Mouse (Mus musculus) liver, embryonic 16.5 days (tissue): ENCODE results near the gene Zfp986. TPM values are rescaled to one million over a fixed set of nuclear protein-coding genes. Genes with fewer than 3 reads are reported as not detected.
"Not testable (repeated sequence)": the region's sequence is repeated elsewhere in the genome, so short reads cannot be mapped to it uniquely, and the experiment has no call there.

Experiments used
- ATAC-seq: fragments of 200-750 bp; cut with Nextera tagmentation; 2 replicates; pipeline ENCODE4 v1.8.0; 2017; ENCODE audit warnings: low read depth, mild to moderate bottlenecking, moderate number of reproducible peaks, moderate library complexity
- H3K27ac ChIP-seq: fragments of 300-500 bp; sonication (generic); 2 replicates; pipeline ENCODE4 v1.5.1; 2014; ENCODE audit warnings: mild to moderate bottlenecking, low read length
- H3K27me3 ChIP-seq: fragments of 300-500 bp; sonication (generic); 2 replicates; pipeline ENCODE4 v1.6.1; 2014; ENCODE audit warnings: low read depth, low read length, mixed read lengths; ENCODE audit not compliant: control insufficient read depth, insufficient read depth
- H3K36me3 ChIP-seq: fragments of 300-500 bp; sonication (generic); 2 replicates; pipeline ENCODE4 v1.6.1; 2014; ENCODE audit warnings: mild to moderate bottlenecking; ENCODE audit not compliant: control insufficient read depth, insufficient read depth
- H3K4me1 ChIP-seq: fragments of 300-500 bp; sonication (generic); 2 replicates; pipeline ENCODE4 v1.6.1; 2014; ENCODE audit warnings: low read depth, low read length, mixed read lengths; ENCODE audit not compliant: control insufficient read depth
- H3K4me2 ChIP-seq: fragments of 300-500 bp; sonication (generic); 2 replicates; pipeline ENCODE4 v1.6.1; 2014; ENCODE audit warnings: low read depth, low read length, mixed read lengths
- H3K4me3 ChIP-seq: fragments of 300-500 bp; sonication (generic); 2 replicates; pipeline ENCODE4 v1.5.1; 2014; ENCODE audit warnings: low read depth, mild to moderate bottlenecking, low read length
- H3K9ac ChIP-seq: fragments of 300-500 bp; sonication (generic); 2 replicates; pipeline ENCODE4 v1.6.1; 2014; ENCODE audit warnings: low read depth, low read length
- H3K9me3 ChIP-seq: fragments of 300-500 bp; sonication (generic); replicated peaks from 2 replicates; pipeline ENCODE4 v1.6.1; 2016; ENCODE audit warnings: low read length; ENCODE audit not compliant: control insufficient read depth
- WGBS: fragments of 180-500 bp; shearing (Covaris S2); extraction: QIAGEN DNeasy Blood & Tissue Kit; methylation state at CpG from one replicate; pipeline ENCODE4 v1.1.7; 2014; ENCODE audit not compliant: insufficient replicate concordance; 5-methylcytosine and 5-hydroxymethylcytosine counted together
- polyA plus RNA-seq: library from polyadenylated mRNA; unstranded; fragments of >200 nt; fragmentation: Nextera tagmentation; extraction: Ambion mirVana; gene quantifications from 2 replicates; pipeline ENCODE4 v1.2.1, GENCODE M21; 2015

The Zfp986 gene
- not detected in 2 replicates for polyA plus RNA-seq

DNA sequence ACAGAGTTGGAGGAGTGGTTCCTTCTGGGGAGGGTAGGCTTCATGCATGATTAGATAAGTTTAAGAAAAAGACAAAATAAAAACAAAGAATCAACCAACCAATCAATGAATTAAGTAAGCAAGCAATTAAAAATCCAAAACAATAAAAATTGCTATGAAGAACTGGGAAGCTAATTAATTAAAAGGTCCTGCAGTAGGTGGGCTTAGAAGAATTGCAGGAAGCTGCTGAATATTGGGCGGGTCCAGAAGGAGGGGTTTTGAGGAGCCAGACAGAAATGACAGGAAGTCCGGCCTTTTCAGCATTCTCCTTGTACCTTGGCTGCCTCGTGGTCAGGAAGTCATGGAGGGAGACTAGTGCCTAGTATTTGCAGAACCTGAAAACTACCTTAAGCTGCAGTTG, at the start of gene Zfp986:
TSS of gene Zfp986 (plus strand) at position 301 of the 400 bp plus-strand sequence.
- ATAC-seq, result not testable (repeated sequence)

DNA sequence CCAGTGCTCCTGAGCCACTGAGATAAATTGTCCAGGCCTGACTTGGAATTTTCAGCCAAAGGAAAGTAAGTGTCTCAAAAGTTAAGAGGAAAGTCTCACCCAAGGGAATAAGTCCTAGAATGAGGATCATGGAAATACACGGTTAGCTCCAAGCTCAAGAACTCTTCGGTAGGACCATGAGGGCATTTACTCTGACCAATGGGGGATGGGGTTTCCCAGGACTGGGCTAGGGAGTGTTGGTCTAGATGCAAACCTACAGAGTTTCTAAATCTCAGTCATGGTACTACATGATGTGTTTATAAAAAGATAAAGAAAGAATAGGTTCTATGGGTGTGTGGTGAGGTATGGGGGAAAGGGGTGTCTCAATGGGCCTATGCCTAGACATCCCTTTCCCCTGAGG, 48.6 kb upstream of the Zfp986 start:
- H3K9ac ChIP-seq, H3K27me3 ChIP-seq, H3K36me3 ChIP-seq, ATAC-seq, H3K27ac ChIP-seq, H3K9me3 ChIP-seq, H3K4me3 ChIP-seq, H3K4me2 ChIP-seq, H3K4me1 ChIP-seq: not testable (repeated sequence)
- no CpG with 5 or more reads among the region's 2 CpGs for WGBS

More for the DNA sequence above, at the start of gene Zfp986:
- not testable (repeated sequence) for H3K4me2 ChIP-seq, H3K27me3 ChIP-seq, H3K9me3 ChIP-seq, H3K27ac ChIP-seq, H3K36me3 ChIP-seq, H3K4me1 ChIP-seq, H3K4me3 ChIP-seq, H3K9ac ChIP-seq
- 49% methylated on average over 3 of the region's 3 CpGs for WGBS

GRCm38 (mm10) chr4:145825606-145826005, 43.0 kb upstream of the Zfp986 start:
- not testable (repeated sequence) for H3K9me3 ChIP-seq, H3K4me1 ChIP-seq, H3K4me3 ChIP-seq, H3K27me3 ChIP-seq, H3K9ac ChIP-seq, H3K4me2 ChIP-seq, ATAC-seq, H3K27ac ChIP-seq, H3K36me3 ChIP-seq
- WGBS, result 61% methylated on average over 3 of the region's 8 CpGs

GRCm38 (mm10) chr4:145831328-145832062, 37.1 kb upstream of the Zfp986 start:
- peak; percentile 53 for ATAC-seq
- not testable (repeated sequence) for H3K9ac ChIP-seq, H3K4me2 ChIP-seq, H3K4me1 ChIP-seq, H3K9me3 ChIP-seq, H3K27me3 ChIP-seq, H3K4me3 ChIP-seq, H3K36me3 ChIP-seq, H3K27ac ChIP-seq
- 75% methylated on average over 1 of the region's 14 CpGs for WGBS

DNA sequence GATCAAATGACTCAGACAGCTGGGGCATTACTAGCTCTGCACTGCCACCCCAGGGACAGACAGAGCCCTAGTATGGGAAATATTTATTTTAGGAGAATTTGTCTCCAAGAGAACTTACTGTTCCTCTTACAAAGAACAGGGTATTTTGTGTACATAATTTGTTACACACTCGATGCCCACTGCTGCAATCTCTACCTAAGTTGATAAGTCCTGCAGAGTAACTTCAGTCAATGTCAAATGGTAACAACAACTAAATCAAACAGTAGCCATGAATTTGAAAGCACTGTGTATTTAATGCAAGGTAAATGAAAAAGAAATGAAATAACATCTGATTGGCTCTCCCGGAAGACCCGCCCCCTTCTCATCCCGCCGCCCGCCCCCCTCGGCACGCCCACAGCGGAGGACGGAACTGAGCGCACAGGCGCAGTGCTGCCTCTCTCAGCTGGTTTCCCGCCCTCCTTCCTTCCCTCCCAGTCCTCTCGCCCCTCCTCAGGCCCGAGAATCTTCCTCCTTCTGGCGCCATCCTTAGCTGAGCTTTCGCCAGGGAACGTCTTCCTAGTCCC, 32.2 kb upstream of the Zfp986 start:
- peak; percentile 11; the same call in 1 of the 2 replicates for ATAC-seq
- not testable (repeated sequence) for H3K9me3 ChIP-seq, H3K27me3 ChIP-seq, H3K4me3 ChIP-seq, H3K9ac ChIP-seq, H3K27ac ChIP-seq, H3K4me1 ChIP-seq, H3K36me3 ChIP-seq, H3K4me2 ChIP-seq
- WGBS, result 76% methylated on average over 7 of the region's 18 CpGs

- not testable (repeated sequence) for H3K4me3 ChIP-seq, H3K9ac ChIP-seq
- WGBS, result 54% methylated on average over 49 of the region's 75 CpGs
Measured at GRCm38 (mm10) chr4:145836863-145837440, 31.6 kb upstream of the Zfp986 start.

DNA sequence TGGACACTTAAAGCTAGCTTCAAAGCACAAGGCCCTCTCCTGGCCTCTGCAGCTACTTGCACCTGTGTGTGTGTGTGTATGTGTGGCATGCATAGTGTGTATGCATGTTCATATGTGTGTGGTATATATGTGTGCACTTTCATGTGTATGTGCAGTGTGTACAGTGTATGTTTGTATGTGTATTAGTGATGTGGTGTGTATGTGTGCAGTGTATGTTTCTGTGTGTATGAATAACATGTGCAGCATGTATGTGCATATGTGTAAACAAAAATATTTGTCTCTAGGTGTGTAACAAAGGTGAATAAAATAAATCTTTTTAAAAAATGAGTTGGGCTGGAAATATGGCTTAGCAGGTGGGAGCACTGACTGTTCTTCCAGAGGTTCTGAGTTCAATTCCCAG, 21.8 kb upstream of the Zfp986 start:
- not testable (repeated sequence) for H3K27me3 ChIP-seq, H3K27ac ChIP-seq, H3K9me3 ChIP-seq, H3K9ac ChIP-seq, H3K4me2 ChIP-seq, H3K4me3 ChIP-seq, H3K4me1 ChIP-seq, H3K36me3 ChIP-seq
- peak; percentile 38; the same call in 1 of the 2 replicates for ATAC-seq

More at GRCm38 (mm10) chr4:145836863-145837440, 31.6 kb upstream of the Zfp986 start:
- not testable (repeated sequence) for H3K9me3 ChIP-seq, H3K27ac ChIP-seq, H3K27me3 ChIP-seq, H3K4me1 ChIP-seq, H3K36me3 ChIP-seq, H3K4me2 ChIP-seq
- peak; percentile 66 for ATAC-seq

- not testable (repeated sequence) for H3K9me3 ChIP-seq, H3K4me1 ChIP-seq, H3K4me2 ChIP-seq, H3K27me3 ChIP-seq, H3K4me3 ChIP-seq, H3K36me3 ChIP-seq, H3K9ac ChIP-seq, H3K27ac ChIP-seq
- WGBS, result 39% methylated on average over 3 of the region's 4 CpGs
- ATAC-seq, result peak; percentile 12; the same call in 1 of the 2 replicates
Measured at GRCm38 (mm10) chr4:145848183-145848890, 20.3 kb upstream of the Zfp986 start.

DNA sequence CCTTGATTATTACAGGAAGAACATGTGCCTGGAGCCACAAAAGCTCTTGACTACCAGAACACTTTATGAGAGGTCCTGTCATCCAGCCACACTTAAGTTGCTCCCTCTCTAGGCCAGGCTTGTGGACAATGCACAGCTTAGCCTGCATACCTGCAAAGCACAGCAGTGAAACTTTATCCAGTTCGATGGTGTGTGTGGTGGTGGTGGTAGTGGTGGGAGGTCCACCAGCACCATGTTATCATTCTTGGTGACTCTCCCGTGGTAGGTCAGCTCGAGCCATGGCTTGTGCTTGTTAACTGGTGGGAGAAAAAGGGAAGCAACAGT, 19.7 kb upstream of the Zfp986 start:
- not testable (repeated sequence) for H3K4me1 ChIP-seq, H3K4me2 ChIP-seq, H3K9me3 ChIP-seq, H3K27me3 ChIP-seq, H3K36me3 ChIP-seq, H3K9ac ChIP-seq, H3K27ac ChIP-seq, H3K4me3 ChIP-seq
- WGBS, result 55% methylated on average over 3 of the region's 3 CpGs
- peak; percentile 10; the same call in 1 of the 2 replicates for ATAC-seq
